Mouse (Mus musculus): Measurements from ENCODE around the gene Icam1.
"Not testable (repeated sequence)": the region's sequence is repeated elsewhere in the genome, so short reads cannot be mapped to it uniquely, and the experiment has no call there.

Icam1 gene

DNA sequence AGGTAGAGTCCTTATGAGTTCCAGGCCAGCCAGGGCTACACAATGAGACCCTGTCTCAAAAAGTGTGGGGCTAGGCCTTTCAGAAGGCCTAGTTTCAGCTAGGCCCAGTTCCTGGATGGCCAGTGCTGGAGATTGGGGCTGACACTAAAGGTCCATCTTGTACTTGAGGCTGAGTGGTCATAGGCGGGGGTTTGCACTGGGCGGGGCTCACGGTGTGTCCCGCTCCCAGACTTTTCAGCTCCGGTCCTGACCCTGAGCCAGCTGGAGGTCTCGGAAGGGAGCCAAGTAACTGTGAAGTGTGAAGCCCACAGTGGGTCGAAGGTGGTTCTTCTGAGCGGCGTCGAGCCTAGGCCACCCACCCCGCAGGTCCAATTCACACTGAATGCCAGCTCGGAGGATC is 11.1 kb downstream of the Icam1 start:
- DNase-seq: no peak

DNA sequence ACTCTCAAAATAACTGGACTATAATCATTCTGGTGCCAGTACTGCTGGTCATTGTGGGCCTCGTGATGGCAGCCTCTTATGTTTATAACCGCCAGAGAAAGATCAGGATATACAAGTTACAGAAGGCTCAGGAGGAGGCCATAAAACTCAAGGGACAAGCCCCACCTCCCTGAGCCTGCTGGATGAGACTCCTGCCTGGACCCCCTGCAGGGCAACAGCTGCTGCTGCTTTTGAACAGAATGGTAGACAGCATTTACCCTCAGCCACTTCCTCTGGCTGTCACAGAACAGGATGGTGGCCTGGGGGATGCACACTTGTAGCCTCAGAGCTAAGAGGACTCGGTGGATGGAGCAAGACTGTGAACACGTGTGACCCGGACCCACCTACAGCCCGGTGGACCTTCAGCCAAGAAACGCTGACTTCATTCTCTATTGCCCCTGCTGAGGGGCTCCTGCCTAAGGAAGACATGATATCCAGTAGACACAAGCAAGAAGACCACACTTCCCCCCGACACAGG is 12.0 kb downstream of the Icam1 start:
- DNase-seq: no peak

DNA sequence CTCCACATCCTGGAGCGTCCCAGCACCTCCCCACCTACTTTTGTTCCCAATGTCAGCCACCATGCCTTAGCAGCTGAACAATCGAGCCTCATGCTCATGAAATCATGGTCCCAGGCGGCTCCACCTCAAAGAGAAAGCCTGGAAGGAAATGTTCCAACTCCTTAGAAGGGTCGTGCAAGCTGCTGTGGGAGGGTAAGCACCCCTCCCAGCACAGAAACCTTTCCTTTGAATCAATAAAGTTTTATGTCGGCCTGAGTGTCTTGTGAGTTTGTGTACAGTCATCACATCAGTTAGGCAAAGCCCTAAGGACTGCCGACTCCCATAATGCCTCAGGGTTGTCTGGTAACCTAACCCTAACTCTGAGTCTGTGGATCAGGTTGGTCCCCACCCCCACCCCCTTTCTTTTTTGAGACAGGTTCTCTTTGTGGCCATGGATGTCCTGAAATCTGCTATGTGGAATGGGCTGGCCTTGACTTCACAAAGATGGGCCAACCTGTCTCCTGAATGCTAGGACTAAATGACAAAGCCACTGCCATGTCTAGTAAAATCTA is 12.8 kb downstream of the Icam1 start:
- DNase-seq: no peak

DNA sequence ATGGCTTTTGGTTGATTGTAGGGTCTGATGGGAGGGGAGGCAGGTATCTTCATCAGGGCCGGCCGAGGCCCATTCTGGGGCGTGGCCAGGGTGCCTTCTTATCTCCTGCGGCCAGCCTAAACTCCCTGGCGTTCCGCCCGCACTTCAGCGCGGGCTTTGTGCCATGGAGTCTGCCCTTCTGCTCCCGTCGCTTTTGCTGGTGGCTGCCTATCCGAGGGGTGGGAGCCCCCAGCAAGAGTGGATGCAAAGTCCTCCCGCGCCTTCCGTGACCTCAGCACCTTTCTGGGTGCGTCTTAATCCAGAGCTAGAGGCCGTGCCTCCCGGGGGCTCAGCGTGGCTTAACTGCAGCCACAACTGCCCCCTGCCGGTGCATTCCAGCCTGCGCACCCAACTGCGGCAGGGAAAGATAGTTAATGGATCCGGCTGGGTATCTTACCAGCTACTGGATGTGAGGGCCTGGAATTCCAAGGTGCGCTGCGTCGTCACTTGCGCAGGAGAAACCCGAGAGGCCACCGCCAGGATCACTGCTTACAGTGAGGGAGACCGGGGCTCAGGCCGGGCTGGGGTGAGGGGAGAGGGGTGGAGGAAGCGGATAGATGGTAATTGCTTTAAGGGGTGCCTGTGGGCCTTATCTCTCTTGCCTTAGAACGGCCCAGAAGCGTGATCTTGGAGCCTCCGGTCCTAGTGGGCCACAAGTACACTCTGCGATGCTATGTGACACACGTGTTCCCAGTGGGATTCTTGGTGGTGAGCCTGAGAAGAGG is 13.7 kb downstream of the Icam1 start, which contains the start of gene Icam4:
Icam4 (plus strand) TSS at position 83 of the 764 bp plus-strand sequence.
- DNase-seq: peak; percentile 72

DNA sequence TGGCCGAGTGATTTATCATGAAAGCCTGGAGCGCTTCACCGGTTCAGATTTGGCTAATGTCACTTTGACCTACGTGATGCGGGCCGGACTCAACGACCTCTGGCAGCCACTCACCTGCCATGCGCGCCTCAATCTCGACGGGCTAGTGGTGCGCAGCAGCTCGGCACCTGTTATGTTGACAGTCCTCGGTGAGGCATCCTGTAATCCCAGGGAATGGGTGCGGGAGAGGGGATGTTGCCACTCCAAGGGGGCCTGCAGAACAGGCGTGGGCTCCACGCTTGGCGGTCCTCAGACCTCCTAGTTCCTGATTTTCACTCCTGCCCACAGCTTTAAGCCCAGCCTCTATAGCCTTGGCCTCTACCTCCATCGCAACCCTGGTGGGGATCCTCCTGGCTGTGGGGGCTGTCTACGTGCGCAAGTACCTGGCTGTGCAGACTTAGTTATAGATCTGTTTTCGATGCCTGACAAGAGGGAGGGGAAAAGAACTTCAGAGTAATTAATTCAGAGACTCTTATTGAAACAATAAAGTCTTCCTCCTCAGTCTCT is 14.3 kb downstream of the Icam1 start:
- no peak for DNase-seq

DNA sequence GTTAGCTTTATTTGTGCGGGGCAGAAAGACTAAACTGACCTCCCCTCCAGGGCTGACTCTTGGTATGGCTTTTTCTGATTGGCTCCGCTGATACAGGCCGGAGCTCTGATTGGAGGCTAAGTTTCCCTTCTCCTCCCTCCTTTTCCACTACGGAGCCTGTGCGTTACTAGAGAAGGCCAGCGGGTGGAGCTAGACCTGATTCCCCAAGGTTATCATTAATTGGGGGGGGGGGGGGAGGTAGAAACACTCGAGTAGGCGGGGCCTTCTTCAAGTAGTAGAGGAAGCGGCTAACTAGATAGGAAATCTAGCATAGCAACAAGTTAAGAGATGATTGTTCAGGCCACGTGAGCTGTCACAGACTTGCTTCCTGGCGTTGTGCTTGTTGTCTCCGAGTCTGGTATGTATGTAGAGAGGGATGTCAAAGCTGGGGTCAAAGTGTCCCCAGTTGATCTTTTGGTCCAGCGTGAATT is 15.0 kb downstream of the Icam1 start:
- peak; percentile 90 for DNase-seq

DNA sequence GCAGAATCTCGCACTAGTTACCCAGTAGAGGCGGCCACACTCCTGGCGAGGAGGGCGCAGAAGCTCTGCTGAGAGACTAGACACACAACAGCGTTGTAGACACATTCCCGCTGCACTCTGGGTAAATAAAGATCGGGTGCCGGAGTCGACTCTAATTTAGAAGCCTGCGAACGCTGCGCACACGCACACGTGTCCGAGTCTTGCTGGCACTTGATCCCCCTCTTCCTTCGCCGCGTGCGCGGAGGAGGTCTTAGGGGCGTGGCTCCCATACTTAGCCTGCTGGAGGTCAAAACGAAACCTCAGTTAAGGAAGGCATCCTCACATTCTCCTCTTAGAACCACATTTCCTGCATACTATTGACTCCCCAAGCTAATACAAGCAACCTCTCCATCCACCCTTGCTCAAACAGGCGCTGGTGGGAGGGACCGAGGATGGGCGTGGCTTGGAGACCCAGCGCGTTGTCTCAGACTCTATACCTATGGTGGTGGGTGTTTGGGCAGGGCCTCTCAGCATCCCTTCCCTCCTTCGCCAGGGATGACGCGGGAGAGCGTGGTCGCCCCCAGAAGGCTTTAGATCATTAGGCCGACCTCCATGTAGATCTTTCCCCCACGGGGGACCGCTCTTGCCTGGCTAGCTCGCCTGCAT is 15.6 kb downstream of the Icam1 start:
- peak; percentile 87 for DNase-seq

DNA sequence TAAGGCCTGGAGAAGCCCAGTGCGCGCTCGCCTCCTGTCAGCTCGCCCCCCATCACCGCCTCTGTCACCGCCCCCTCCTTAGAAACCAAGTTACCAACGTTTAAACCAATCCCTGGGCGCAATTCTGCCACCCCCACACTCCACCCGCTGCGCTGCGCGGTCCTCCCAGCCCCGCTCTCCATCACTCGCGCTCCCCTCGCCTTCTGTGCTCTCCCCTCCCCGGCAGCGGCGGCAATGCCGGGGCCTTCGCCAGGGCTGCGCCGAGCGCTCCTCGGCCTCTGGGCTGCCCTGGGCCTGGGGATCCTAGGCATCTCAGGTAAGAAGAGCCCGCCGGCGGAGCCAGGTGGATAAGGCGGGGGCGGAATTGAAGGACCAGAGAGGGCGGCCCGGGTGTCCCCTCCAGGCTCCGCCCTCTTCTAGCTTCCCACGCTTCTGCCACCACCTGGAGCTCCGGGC is 16.1 kb downstream of the Icam1 start, which contains the start of gene Icam5:
Icam5 (plus strand) TSS at position 178 of the 456 bp plus-strand sequence.
- DNase-seq: peak; percentile 89

DNA sequence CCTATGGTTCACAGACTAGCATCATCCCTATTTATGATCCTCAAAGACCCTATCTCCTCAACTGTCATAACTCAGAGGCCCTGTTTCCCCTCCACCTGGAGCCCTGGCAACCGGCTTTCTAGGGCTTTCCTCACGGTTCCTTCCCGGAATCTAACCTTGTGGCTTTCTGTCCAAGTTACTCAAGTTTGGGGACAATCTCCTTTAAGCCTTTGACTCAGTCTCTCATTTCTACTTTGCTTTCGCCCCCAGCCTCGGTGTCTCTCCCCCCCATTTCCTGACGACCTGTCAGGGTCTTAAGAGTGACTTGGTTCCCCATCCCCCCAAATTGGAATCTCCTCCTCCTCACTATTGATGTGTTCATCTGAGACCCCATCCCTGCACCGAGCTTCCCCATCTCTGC is 16.7 kb downstream of the Icam1 start:
- no peak for DNase-seq

DNA sequence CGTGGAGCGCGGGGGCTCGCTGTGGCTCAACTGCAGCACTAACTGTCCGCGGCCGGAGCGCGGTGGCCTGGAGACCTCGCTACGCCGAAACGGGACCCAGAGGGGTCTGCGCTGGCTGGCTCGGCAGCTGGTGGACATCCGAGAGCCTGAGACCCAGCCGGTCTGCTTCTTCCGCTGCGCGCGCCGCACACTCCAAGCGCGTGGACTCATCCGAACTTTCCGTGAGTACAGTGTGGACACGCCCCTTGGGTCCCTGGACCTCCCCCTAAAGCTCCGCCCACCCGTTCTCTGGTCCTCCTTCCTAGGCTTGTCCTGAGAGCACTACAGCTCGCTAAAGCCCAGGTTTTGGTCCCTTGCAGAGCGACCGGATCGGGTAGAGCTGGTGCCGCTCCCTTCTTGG is 17.4 kb downstream of the Icam1 start:
- DNase-seq: peak; percentile 83

DNA sequence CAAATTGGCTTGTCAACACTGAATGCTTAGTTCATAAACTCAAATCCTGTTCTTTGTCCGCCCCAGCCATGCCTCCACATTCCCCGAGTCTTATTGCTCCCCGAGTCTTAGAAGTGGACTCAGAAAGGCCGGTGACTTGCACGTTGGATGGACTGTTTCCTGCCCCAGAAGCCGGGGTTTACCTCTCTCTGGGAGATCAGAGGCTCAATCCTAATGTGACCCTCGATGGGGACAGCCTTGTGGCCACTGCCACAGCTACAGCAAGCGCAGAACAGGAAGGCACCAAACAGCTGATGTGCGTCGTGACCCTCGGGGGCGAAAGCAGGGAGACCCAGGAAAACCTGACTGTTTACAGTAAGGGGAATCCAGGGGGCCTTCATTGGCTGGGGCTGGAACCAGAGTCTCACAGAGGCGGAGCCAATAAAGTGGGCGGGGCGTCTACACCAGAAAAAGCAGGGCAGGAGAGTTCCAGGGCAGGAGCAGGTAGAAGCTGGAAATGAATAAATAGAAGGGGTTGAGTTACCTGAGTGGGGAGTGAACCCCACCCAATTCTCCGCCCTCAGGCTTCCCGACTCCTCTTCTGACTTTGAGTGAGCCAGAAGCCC is 18.8 kb downstream of the Icam1 start:
- DNase-seq: no peak

DNA sequence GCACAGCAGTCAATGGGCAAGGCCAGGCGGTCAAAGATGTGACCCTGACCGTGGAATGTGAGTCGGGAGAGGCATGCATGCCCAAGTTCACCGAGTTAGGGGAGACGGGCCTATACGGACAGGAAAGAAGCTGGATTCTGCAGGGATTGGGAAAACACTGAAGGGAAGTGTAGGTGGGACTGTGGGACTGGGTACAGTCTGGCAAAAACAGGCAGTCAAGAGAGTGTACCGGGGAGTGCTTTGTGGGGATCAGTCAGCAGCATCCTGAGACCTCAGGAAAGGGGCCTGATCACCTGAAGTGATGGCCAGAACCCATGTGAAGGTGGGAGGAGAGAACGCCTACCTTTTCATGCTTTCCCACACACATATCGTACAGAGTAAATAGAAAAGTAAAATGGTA is 19.8 kb downstream of the Icam1 start:
- DNase-seq: no peak

DNA sequence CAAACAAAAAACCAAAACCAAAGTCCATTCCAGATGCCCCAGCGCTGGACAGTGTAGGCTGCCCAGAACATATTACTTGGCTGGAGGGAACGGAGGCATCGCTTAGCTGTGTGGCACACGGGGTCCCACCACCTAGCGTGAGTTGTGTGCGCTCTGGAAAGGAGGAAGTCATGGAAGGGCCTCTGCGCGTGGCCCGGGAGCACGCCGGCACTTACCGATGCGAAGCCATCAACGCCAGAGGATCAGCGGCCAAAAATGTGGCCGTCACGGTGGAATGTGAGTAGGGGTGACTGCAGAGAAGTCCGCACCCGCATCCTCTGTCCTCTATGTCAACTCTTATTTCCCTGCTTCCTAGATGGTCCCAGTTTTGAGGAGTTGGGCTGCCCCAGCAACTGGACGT is 20.4 kb downstream of the Icam1 start:
- DNase-seq: no peak

DNA sequence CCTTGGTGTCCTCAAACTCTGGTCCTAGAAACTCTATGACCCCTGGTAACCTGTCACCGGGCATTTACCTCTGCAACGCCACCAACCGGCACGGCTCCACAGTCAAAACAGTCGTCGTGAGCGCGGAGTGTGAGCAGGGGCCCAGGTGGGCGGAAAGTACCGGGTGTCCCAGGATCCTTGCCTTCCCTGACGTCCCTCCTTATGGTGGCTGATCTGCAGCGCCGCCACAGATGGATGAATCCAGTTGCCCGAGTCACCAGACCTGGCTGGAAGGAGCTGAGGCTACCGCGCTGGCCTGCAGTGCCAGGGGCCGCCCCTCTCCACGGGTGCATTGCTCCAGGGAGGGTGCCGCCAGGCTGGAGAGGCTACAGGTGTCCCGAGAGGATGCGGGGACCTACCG is 20.9 kb downstream of the Icam1 start:
- DNase-seq: no peak

DNA sequence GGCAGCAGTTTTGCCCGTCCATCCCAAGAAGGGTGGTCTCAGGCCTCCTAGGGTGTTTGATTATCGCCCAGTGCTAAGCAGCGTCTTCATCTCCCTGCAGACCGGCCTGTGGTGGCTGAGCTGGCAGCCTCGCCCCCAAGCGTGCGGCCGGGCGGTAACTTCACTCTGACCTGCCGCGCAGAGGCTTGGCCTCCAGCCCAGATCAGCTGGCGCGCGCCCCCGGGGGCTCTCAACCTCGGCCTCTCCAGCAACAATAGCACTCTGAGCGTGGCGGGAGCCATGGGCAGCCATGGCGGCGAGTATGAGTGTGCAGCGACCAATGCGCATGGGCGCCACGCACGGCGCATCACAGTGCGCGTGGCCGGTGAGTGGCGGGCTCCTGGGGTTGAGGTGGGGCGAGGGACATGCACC is 21.7 kb downstream of the Icam1 start:
- DNase-seq: no peak

DNA sequence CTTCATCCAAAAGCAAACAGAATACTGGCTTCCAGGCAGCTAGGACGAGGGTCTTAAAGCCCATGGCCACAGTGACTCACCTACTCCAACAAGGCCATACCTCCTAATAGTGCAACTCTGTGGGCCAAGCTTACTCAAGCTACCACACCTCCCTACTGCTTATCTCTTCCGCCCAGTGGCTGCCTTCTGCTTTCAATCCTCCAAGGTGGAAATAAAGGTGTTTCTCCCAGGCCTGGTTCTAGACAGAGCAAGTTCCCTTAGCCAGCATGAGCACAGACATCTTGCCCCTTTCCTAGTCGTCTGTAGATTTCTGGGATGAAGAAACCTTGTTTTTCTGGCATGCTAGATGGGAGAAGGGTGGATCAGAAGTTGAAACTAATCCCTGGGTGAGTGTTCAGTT is 24.0 kb downstream of the Icam1 start:
- DNase-seq: no peak

DNA sequence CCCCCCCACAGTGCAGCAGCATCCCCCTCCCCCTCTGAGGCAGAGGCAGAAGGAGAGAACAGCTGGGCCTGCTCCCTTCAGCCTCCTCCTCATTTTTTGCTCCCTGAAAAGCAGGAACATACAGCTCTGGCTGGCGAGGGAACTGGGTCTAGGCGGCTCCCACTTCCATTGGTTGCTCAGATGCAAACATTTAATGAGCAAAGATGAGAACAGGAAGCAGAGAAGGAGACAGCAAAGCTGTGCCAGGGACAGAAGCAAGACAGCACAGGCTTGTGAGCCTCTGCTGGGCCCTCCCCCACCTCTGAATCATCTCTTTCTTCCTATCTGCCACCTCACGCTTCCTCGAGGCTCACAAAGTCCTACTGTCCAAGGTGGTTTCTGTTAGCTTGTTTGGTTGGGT is 25.5 kb downstream of the Icam1 start:
- DNase-seq: peak; percentile 93

DNA sequence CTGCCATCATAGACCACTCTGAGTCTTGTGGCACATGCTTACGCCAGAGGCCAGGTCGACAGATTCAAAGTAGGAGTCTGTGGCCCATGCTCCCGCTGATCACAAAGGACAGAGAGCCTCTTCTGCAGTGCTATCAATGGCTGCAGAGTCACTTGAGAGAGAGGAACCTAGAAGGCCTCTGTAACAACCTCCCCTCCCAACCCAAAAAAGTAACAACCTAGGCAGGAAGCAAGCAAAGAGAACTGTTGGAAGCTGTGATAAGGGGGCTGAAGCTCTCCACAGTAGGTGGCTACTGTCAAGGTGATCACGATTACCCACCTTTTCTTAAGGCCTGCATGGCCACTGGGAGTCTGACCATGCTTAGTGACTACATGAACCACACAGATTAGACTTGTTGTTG is 27.8 kb downstream of the Icam1 start:
- no peak for DNase-seq

DNA sequence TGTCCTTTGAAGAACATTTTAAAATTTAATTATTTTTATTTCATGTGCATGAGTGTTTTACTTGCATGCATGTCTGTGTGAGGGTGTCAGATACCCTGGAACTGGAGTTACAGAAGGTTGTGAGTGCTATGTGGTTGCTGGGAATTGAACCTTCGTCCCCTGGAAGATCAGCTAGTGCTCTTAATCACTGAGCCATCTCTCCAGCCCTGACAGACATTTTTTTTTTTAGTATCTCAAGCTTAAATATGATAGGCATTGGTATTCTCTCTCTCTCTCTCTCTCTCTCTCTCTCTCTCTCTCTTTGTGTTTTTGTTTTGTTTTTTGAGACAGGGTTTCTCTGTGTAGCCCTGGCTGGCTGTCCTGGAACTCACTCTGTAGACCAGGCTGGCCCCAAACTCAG is 29.0 kb downstream of the Icam1 start:
- DNase-seq: not testable (repeated sequence)

DNA sequence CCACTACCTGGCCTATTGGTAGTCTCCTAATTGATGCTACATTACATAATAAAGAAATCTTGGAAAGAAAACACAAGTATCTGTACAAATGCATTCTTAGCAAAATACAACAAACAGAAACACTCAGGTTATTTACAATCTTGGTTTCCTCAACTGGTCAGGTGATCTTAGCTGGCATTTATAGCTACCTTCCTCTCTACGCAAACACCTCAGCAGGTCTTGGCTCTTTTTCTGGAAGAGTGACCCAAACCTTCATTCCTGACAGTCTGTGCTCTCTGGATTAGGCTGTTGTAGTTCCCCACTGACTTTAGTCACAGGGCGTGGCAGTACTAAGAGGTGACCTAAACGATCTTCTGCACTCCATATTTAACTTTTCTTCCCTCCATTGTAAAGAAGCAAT is 29.4 kb downstream of the Icam1 start:
- DNase-seq: no peak

DNA sequence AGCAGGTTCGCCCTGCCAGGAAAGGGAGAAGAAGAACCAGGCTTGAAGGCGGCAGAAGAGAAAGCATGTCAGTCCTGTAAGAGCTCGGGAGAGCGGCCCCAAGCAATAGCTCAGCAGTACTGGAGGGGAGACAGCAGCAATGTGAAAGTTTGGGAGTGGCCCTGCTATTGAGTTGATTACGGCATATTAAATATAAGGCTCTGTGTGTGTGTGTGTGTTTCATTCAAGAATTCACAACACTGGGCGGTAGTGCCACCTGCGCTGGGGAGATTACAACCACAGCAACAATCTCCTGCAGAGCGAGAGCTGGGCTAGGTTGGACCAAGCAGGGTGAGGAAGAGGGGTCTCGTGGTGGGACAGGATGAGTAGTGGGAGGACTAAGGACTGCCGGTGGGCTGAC is 35.8 kb downstream of the Icam1 start:
- DNase-seq: no peak

DNA sequence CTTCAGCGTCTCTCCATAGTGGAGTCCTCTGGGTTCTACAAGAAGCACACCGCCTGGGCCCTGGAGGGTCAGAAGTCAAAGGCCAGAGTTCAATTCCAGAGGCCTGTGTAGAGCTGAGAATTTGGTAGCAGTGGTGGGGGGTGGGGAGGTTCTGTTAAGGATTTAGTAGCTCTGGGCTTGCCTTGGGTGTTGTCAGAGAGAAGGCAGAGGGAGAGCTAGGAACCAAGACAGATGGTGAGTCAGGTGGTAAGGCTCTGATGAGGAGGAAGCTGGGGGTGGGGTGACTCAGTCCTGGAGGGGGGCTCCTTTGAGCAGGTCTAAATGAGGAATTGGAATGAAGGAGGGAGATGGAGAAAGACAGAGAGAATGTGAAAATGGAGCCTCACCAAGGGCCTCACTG is 47.1 kb downstream of the Icam1 start:
- DNase-seq: peak; percentile 79

Measured in layer of hippocampus, adult 9-11 months (tissue).